Mouse (Mus musculus) hindbrain, embryonic 16.5 days (tissue): ENCODE results near the gene Gm45711. TPM values are rescaled to one million over a fixed set of nuclear protein-coding genes. Genes with fewer than 3 reads are reported as not detected.
"Not testable (repeated sequence)": the region's sequence is repeated elsewhere in the genome, so short reads cannot be mapped to it uniquely, and the experiment has no call there.

Experiments used
- ATAC-seq: fragments of 200-750 bp; cut with Nextera tagmentation; 2 replicates; pipeline ENCODE4 v1.8.0; 2017; ENCODE audit warnings: moderate TSS enrichment, moderate library complexity
- H3K27ac ChIP-seq: fragments of 300-500 bp; sonication (generic); 2 replicates; pipeline ENCODE4 v1.5.1; 2014; ENCODE audit warnings: low read depth, mild to moderate bottlenecking, control low read depth, low read length, moderate library complexity
- H3K27me3 ChIP-seq: fragments of 300-500 bp; sonication (generic); replicated peaks from 2 replicates; pipeline ENCODE4 v1.6.1; 2014; ENCODE audit warnings: low read length; ENCODE audit not compliant: control insufficient read depth, insufficient read depth
- H3K36me3 ChIP-seq: fragments of 300-500 bp; sonication (generic); 2 replicates; pipeline ENCODE4 v1.6.1; 2014; ENCODE audit warnings: mild to moderate bottlenecking, low read length, moderate library complexity, mixed read lengths; ENCODE audit not compliant: control insufficient read depth, insufficient read depth
- H3K4me1 ChIP-seq: fragments of 300-500 bp; sonication (generic); 2 replicates; pipeline ENCODE4 v1.6.1; 2014; ENCODE audit warnings: low read depth, low read length; ENCODE audit not compliant: control insufficient read depth, insufficient read depth
- H3K4me2 ChIP-seq: fragments of 300-500 bp; sonication (generic); 2 replicates; pipeline ENCODE4 v1.6.1; 2014; ENCODE audit warnings: mild to moderate bottlenecking, low read length, control low read depth, moderate library complexity
- H3K4me3 ChIP-seq: fragments of 300-500 bp; sonication (generic); 2 replicates; pipeline ENCODE4 v1.5.1; 2014; ENCODE audit warnings: mild to moderate bottlenecking, low read length, control low read depth, moderate library complexity
- H3K9ac ChIP-seq: fragments of 300-500 bp; sonication (generic); 2 replicates; pipeline ENCODE4 v1.6.1; 2014; ENCODE audit warnings: low read depth, mild to moderate bottlenecking, control low read depth, low read length, moderate library complexity
- H3K9me3 ChIP-seq: fragments of 300-500 bp; sonication (generic); 2 replicates; pipeline ENCODE4 v1.6.1; 2014; ENCODE audit warnings: mild to moderate bottlenecking, low read length, moderate library complexity; ENCODE audit not compliant: control insufficient read depth
- WGBS: fragments of 180-500 bp; shearing (Covaris S2); extraction: QIAGEN DNeasy Blood & Tissue Kit; methylation state at CpG from one replicate; pipeline ENCODE4 v1.1.7; 2014; 5-methylcytosine and 5-hydroxymethylcytosine counted together
- polyA plus RNA-seq: library from polyadenylated mRNA; unstranded; fragments of >200 nt; fragmentation: Nextera tagmentation; extraction: Ambion mirVana; gene quantifications from 2 replicates; pipeline ENCODE4 v1.2.1, GENCODE M21; 2015

Gm45711 gene
- not detected in 2 replicates for polyA plus RNA-seq

GRCm38 (mm10) chr8:104309441-104310155 is at the start of gene Gm45711, which contains the start of gene Cmtm1:
Gene Gm45711, minus strand, starts transcription at chr8:104310081.
Gene Cmtm1, minus strand, starts transcription at chr8:104310145.
- H3K9ac ChIP-seq, ATAC-seq, H3K36me3 ChIP-seq, H3K27ac ChIP-seq, H3K4me3 ChIP-seq, H3K9me3 ChIP-seq, H3K27me3 ChIP-seq, H3K4me2 ChIP-seq, H3K4me1 ChIP-seq: not testable (repeated sequence)
- 86% methylated on average over 31 of the region's 36 CpGs for WGBS

DNA sequence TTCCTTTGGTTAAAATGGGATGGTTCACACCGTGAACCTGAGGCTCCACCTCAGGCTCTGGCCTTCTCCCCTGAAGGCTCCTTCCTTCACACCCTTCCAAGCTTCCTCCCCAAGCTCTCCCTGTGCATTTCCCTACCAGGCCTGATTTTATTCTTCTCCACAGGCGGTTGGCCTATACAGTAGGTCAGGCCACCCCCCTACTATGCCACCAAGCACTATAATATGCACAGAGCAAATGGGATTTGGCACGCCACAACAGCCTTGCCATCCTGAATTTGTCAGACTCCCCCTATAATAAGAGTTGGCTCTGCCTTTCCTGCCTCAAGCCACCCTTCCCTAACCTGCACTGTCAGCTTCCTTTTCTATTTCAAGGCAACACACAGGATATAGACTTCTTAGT is 48.8 kb upstream of the Gm45711 start:
- no peaks in the 10 kb centered on the region for H3K27me3 ChIP-seq
- H3K9me3 ChIP-seq, result no peaks in the 10 kb centered on the region
- no peak overlapping the region for H3K9ac ChIP-seq
- H3K4me1 ChIP-seq, result peaks cover 12% of the 10 kb centered on the region; the same call in 1 of the 2 replicates
- no peak overlapping the region for H3K4me2 ChIP-seq
- H3K36me3 ChIP-seq, result peaks cover 13% of the 10 kb centered on the region
- H3K4me3 ChIP-seq, result no peak overlapping the region
- 0 out of 2 replicates have a peak, but pooled peaks have one; percentile 25 for ATAC-seq
- H3K27ac ChIP-seq, result no peak overlapping the region
- WGBS, result 72% methylated on average over 3 of the region's 3 CpGs

DNA sequence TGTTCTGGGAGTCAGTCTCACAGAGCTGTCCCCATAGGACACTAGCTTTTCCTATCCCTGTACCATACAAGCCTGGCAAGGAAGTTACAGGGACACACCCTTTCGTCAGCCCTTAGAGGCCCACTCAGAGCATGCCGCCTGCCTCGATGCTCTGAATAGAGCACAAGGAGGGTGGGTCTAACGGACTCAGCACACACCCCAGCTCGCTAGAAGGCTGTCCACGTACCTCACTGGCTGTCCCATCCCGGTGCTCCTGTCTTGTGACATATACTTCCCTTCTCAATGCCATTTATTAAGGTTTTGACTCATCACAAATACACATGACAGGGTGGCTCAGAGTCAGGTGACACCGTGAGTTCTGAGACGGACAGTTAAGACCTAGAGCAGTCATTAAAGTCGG is 44.6 kb upstream of the Gm45711 start:
- 92% methylated on average over 10 of the region's 10 CpGs for WGBS
- no peak overlapping the region for H3K27ac ChIP-seq
- H3K27me3 ChIP-seq, result no peaks in the 10 kb centered on the region

GRCm38 (mm10) chr8:104353186-104353585 is 43.3 kb upstream of the Gm45711 start:
- Histone ChIP-seq H3K4me2 (no peak overlapping the region), H3K27me3 (no peaks in the 10 kb centered on the region), H3K9me3 (no peaks in the 10 kb centered on the region), H3K27ac (no peak overlapping the region), H3K9ac (no peak overlapping the region), H3K4me1 (no peaks in the 10 kb centered on the region), H3K36me3 (peaks cover 16% of the 10 kb centered on the region), H3K4me3 (no peak overlapping the region)
- WGBS, result 50% methylated on average over 5 of the region's 5 CpGs
- ATAC-seq, result peak; percentile 75

More for the DNA sequence above, 44.6 kb upstream of the Gm45711 start:
- peaks cover 4% of the 10 kb centered on the region; the same call in 1 of the 2 replicates for H3K4me1 ChIP-seq
- no peak overlapping the region for H3K4me2 ChIP-seq
- peaks cover 16% of the 10 kb centered on the region for H3K36me3 ChIP-seq
- no peak overlapping the region for H3K4me3 ChIP-seq
- no peaks in the 10 kb centered on the region for H3K9me3 ChIP-seq
- ATAC-seq, result no peak
- no peak overlapping the region for H3K9ac ChIP-seq

- Histone ChIP-seq H3K4me2 (no peak overlapping the region), H3K4me3 (no peak overlapping the region), H3K27me3 (no peaks in the 10 kb centered on the region), H3K9me3 (no peaks in the 10 kb centered on the region), H3K36me3 (peaks cover 15% of the 10 kb centered on the region), H3K27ac (no peak overlapping the region), H3K9ac (no peak overlapping the region), H3K4me1 (no peaks in the 10 kb centered on the region)
- WGBS, result 88% methylated on average over 13 of the region's 13 CpGs
- no peak for ATAC-seq
Measured at GRCm38 (mm10) chr8:104350047-104350446, 40.2 kb upstream of the Gm45711 start.

DNA sequence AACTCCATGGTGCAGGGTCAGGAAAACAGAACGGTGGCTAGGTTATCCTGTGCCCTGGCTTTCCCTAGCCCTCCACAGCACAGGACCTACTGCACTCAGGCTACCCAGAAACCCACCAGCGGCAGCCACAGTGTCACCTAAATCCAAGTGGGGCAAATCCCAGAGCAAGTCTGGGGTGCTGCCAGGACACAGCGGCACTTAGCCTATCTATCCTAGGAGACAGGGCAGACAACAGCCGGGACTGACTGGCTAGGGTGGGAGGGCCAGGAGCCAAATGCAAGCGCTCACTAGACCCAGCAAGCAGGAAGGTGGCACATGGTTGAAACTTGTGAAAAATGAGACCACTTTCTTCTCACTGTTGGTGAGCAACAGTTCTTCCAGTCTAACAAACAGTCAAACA is 39.1 kb upstream of the Gm45711 start:
- H3K27me3 ChIP-seq, result no peaks in the 10 kb centered on the region
- H3K4me3 ChIP-seq, result no peak overlapping the region
- H3K9me3 ChIP-seq, result no peaks in the 10 kb centered on the region
- H3K27ac ChIP-seq, result no peak overlapping the region
- H3K36me3 ChIP-seq, result peaks cover 5% of the 10 kb centered on the region; the same call in 1 of the 2 replicates
- H3K9ac ChIP-seq, result no peak overlapping the region
- ATAC-seq, result peak; percentile 27; the same call in 1 of the 2 replicates
- 86% methylated on average over 5 of the region's 5 CpGs for WGBS
- no peak overlapping the region for H3K4me2 ChIP-seq
- H3K4me1 ChIP-seq, result no peaks in the 10 kb centered on the region

DNA sequence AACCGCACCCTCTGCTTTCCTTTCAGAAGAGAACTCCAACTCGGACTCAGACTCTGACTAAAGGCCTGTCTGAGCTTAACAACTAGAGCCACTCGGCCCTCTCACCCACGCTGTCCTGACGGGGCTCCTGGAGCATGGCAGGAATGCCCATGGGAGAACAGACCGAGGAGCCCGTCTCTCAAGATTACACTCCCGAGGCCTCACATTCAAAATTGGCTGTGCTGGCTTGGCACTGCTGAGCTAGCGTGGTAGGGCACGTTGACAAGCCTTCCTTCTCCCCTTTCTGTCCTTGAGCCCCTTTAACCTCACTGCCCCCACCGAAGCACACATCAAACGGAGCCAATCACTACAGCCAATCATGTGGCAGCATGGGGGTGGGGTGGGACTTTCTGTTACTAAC is 36.8 kb upstream of the Gm45711 start:
- H3K27ac ChIP-seq, result no peak overlapping the region
- H3K4me3 ChIP-seq, result no peak overlapping the region
- WGBS, result 55% methylated on average over 12 of the region's 12 CpGs
- H3K36me3 ChIP-seq, result peaks cover 2% of the 10 kb centered on the region; the same call in 1 of the 2 replicates
- no peak overlapping the region for H3K4me2 ChIP-seq
- H3K4me1 ChIP-seq, result no peaks in the 10 kb centered on the region
- H3K9me3 ChIP-seq, result no peaks in the 10 kb centered on the region
- no peaks in the 10 kb centered on the region for H3K27me3 ChIP-seq
- no peak for ATAC-seq
- no peak overlapping the region for H3K9ac ChIP-seq

- H3K27me3 ChIP-seq, result no peaks in the 10 kb centered on the region
- H3K4me3 ChIP-seq, result no peak overlapping the region
- no peak overlapping the region for H3K27ac ChIP-seq
- 94% methylated on average over 5 of the region's 5 CpGs for WGBS
- no peak for ATAC-seq
- no peak overlapping the region for H3K9ac ChIP-seq
- H3K4me1 ChIP-seq, result peaks cover 3% of the 10 kb centered on the region; the same call in 1 of the 2 replicates
- no peaks in the 10 kb centered on the region for H3K9me3 ChIP-seq
- peaks cover 2% of the 10 kb centered on the region; the same call in 1 of the 2 replicates for H3K36me3 ChIP-seq
- no peak overlapping the region for H3K4me2 ChIP-seq
Measured at GRCm38 (mm10) chr8:104344622-104345021, 34.7 kb upstream of the Gm45711 start.

- Histone ChIP-seq H3K36me3 (peaks cover 2% of the 10 kb centered on the region; the same call in 1 of the 2 replicates), H3K4me3 (no peak overlapping the region), H3K9me3 (no peaks in the 10 kb centered on the region), H3K4me1 (peaks cover 5% of the 10 kb centered on the region; the same call in 1 of the 2 replicates), H3K27me3 (no peaks in the 10 kb centered on the region), H3K9ac (no peak overlapping the region), H3K27ac (no peak overlapping the region), H3K4me2 (no peak overlapping the region)
- 9% methylated on average over 7 of the region's 7 CpGs for WGBS
- peak; percentile 48 for ATAC-seq
Measured at GRCm38 (mm10) chr8:104343957-104344356, 34.1 kb upstream of the Gm45711 start.
